23 mouse cellular contexts compared by ENCODE assay signal in the genomic region with DNA sequence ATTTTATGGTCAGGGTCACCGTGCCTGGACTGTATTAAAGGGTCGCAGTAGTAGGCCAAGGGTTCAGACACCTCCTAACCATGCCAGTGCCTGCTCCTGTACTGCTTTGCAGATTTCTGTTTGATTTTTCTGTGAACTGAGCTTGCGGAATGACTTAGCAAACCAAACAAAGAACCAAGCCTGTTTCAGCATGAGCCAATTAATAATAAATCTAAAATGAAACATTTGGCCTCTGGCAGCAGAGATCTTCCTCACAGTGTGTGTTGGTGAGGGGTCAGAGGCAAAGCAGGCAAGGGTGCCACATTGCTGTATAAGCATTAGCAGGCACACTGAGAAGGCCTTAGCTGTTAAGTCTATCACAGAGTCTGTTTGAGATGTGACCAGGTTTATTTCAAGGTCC.
DNase-seq lines count a peak whose midpoint lies in the region; ATAC-seq lines count a peak whose summit lies in the region.
"Had no signal": no experiment of that assay in that cellular context is flagged by ENCODE, and none has a peak within 500 bp of the region (broad histone marks: within the 10 kb centered on the region; RNA-seq: fewer than 3 reads in every experiment).

No protein-coding gene starts in this region.

- no peaks in the 10 kb centered on the region for H3K9me3 ChIP-seq in stomach, embryonic 14.5 days (ENCODE audit: control insufficient read depth, low read depth, low read length)
- H3K9me3 ChIP-seq: embryonic facial prominence, embryonic 10.5 days; embryonic facial prominence, embryonic 12.5 days; forebrain, embryonic 10.5 days; forebrain, embryonic 12.5 days had no signal

- ATAC-seq in stomach, embryonic 14.5 days (ENCODE audit: insufficient number of reproducible peaks, insufficient read depth, low FRiP score, low read depth) = no peak
- no peak for ATAC-seq in inflammation-experienced regulatory T-cells, adult 6 months
- ATAC-seq: forebrain, embryonic 14.5 days; forebrain, embryonic 16.5 days had no signal

- no peaks in the 10 kb centered on the region for H3K36me3 ChIP-seq in stomach, embryonic 14.5 days (ENCODE audit: control insufficient read depth, insufficient read depth, low read length)
- H3K36me3 ChIP-seq: embryonic facial prominence, embryonic 10.5 days; embryonic facial prominence, embryonic 12.5 days; forebrain, embryonic 10.5 days; forebrain, embryonic 12.5 days had no signal

- no peaks in the 10 kb centered on the region for H3K27me3 ChIP-seq in stomach, embryonic 14.5 days (ENCODE audit: control insufficient read depth, insufficient read depth, low read length)
- H3K27me3 ChIP-seq: embryonic facial prominence, embryonic 12.5 days; forebrain, embryonic 12.5 days had no signal

- H3K4me1 ChIP-seq in brown adipose tissue, adult 24 weeks (ENCODE audit: control insufficient read depth, insufficient read depth, insufficient read length, low read length) = peaks cover 8% of the 10 kb centered on the region
- H3K4me1 ChIP-seq in stomach, embryonic 14.5 days (ENCODE audit: control insufficient read depth, insufficient read depth, low read length) = peaks cover 5% of the 10 kb centered on the region; the same call in 1 of the 2 replicates
- H3K4me1 ChIP-seq: embryonic facial prominence, embryonic 12.5 days; forebrain, embryonic 10.5 days; forebrain, embryonic 12.5 days had no signal

- WGBS in stomach, embryonic 14.5 days = 73% methylated on average over 3 of the region's 3 CpGs

- H3K4me2 ChIP-seq in stomach, embryonic 14.5 days (replicated peaks; ENCODE audit: low read depth, low read length) = no peak overlapping the region
- H3K4me2 ChIP-seq: embryonic facial prominence, embryonic 12.5 days; forebrain, embryonic 12.5 days had no signal

- H3K9ac ChIP-seq in stomach, embryonic 14.5 days (replicated peaks; ENCODE audit: low read depth, low read length) = no peak overlapping the region
- H3K9ac ChIP-seq: embryonic facial prominence, embryonic 12.5 days; forebrain, embryonic 12.5 days had no signal

- peak; percentile 11 for DNase-seq in kidney, adult 9 months
- no peak for DNase-seq in kidney, adult 18-20 months
- peak; percentile 58 for DNase-seq in adipocyte (ENCODE audit: low spot score)
- no peak for DNase-seq in thymus, postnatal 36 days
- DNase-seq in heart, adult 8-10 months (ENCODE audit: low spot score) = no peak
- DNase-seq: adrenal gland, adult 2 months; adrenal gland, postnatal 10 days; adrenal gland, postnatal 25 days; cerebellum, adult 11-12 months; cerebellum, adult 2 months; cerebellum, adult 9-10 months; cerebellum, postnatal 10 days; cerebellum, postnatal 25 days had no signal

- peak overlapping the region; percentile 55 for H3K27ac ChIP-seq in brown adipose tissue, adult 24 weeks (replicated peaks; ENCODE audit: low read depth, low read length)
- H3K27ac ChIP-seq in stomach, embryonic 14.5 days (ENCODE audit: low read length) = 0 out of 2 replicates have a peak overlapping the region, but pooled peaks have one; percentile 6
- H3K27ac ChIP-seq: embryonic facial prominence, embryonic 10.5 days; embryonic facial prominence, embryonic 12.5 days; forebrain, embryonic 10.5 days; forebrain, embryonic 12.5 days had no signal

- no peak overlapping the region for H3K4me3 ChIP-seq in brown adipose tissue, adult 24 weeks (ENCODE audit: insufficient read depth, low read depth, low read length)
- no peak overlapping the region for H3K4me3 ChIP-seq in stomach, embryonic 14.5 days (ENCODE audit: low read depth, low read length)
- H3K4me3 ChIP-seq: embryonic facial prominence, embryonic 10.5 days; embryonic facial prominence, embryonic 12.5 days; erythroblast, embryonic 14.5 days; forebrain, embryonic 10.5 days; forebrain, embryonic 12.5 days had no signal

Comparison
In these comparisons a context has a peak if more than half of its experiments do, and no peak if none do; other contexts are left out.
1. DNase-seq: peak in kidney, adult 9 months (single experiment) and adipocyte (single experiment); none in kidney, adult 18-20 months (single experiment), thymus, postnatal 36 days (0 of 2) and heart, adult 8-10 months (single experiment).